Mouse (Mus musculus) ovary, postnatal 14 days (tissue): ENCODE data around the gene 4930516K23Rik.

ENCODE experiments used
- DNase-seq: peaks from one replicate; pipeline ENCODE4 v3.0.0; 2022; ENCODE audit warnings: low spot score

Gene 4930516K23Rik

DNA sequence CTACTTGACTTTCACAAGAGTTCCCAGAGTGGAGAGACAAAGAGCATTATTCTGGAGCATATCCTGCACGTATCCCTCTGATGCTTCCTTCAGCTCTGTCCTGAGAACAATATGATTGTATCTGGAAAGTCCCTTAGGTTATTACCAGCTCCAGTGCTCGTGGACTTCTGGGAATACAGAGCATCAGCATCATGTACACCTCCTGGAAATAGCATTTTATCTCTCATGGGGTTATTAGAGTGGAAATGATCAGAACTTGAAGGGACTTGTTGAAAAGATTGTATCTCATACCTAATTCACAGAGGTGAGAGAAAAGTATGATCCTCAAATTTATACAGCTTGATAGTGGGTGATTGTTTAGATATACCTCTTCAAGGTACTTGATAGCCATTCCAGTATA is at the start of gene 4930516K23Rik:
4930516K23Rik (minus strand) TSS at position 101 of the 400 bp plus-strand sequence.
- no peak for DNase-seq

DNA sequence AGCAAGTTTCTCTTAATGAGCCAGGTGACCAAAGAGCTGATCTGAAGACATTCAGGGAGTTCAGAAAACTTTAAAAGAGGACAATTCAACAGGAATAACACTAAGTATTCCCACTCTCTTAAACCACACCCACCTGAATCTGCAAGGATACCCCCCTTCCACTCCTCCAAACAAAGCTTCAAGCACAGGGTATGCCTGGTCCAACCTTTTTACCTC is 43.4 kb upstream of the 4930516K23Rik start, which contains the start of gene Olfr646:
Olfr646 (plus strand) TSS at position 117 of the 216 bp plus-strand sequence.
- no peak for DNase-seq

DNA sequence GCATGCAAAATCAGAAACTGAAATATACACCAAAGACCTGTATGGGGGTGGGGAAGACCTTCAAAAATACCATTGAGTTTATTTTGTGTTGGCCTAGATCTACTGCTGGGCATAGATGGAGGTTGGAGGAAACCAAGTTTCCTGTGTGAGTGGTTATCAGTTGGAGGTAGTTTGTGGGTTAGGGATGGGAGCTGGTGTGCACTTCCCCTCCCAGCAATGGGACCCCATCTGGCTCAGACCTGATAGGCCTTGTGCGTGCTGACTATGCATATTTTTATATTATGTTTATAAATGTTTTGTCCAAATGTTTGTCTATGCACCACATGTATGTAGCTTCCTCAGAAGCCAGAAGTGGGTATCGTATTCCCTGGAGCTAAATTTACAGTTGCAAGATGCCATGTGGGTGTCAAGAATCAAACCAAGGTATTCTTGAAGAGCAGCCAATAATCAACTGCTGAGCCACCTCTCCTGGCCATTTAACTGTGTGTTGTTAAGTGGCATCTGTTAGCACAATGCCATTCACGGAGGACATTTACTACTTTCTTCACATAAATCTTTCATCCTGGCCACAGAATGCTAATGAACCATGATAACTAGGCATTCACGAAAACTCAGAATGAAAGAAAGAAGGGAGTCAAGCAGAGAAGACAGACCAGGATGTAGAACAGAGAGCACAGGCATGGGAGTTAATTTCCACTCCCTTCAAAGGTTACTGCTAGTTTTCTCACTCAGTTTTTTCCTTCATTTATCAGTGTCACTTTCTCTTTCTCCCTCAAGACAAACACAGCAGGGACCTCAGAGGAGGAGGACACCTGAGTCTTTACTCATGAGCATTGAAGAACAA is 42.9 kb upstream of the 4930516K23Rik start:
- no peak for DNase-seq

DNA sequence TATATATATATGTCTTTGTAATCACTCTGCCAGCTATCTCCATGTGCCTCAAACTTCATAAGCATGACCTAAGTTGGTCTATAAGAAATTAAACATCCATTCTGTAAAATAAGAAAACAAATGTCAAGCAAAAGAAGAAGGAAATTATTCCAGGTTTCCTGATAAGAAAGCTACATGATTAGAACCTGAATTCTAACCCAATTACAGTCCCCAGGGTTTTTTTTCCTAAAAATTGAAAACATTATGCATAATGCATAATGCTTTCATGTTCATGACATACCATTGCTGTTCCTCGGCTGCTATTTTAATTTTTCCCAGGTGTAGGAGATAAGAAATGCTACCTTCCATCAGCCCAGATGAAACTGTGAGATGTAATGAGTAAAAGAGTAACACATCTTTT is 24.1 kb upstream of the 4930516K23Rik start, which contains the start of gene Olfr645:
Olfr645 (minus strand) TSS at position 101 of the 400 bp plus-strand sequence.
- no peak for DNase-seq

DNA sequence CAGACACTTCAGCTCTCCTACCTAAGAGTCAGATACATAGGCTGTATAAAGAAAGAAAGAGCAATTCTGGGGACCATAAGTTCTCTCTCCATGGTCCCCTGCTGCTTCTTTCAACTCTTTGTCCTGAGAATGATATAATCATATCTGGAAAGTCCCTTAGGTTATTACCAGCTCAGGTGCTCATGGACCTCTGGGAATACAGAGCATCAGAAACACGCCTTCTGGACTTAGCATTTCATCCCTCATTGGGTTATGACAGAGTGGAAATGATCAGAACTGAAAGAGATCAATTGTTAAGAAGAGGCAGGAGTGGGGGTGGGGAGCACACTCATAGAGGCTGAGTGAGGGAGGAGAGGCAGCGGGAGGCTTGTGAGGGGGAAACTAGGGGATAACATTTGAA is 10.5 kb upstream of the 4930516K23Rik start, which contains the start of gene Olfr644:
Olfr644 (minus strand) TSS at position 101 of the 400 bp plus-strand sequence.
- DNase-seq: no peak

DNA sequence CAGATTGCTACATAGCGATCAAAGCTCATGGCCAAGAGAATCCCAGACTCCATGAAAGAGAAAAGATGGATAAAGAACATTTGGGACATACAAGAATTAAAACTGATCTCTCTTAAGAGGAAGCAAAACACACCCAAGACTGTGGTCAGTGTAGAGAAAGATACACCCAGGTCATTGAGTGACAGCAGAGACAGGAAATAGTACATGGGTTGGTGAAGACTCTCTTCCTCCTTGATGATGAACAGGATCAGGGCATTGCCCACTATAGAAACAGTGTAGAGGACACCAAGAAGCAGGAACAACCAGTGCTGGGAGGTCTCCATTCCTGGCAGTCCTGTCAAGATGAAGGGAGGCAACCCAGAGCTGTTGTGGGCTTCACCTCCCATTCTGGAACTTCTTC is 2.0 kb downstream of the 4930516K23Rik start:
- DNase-seq: no peak

DNA sequence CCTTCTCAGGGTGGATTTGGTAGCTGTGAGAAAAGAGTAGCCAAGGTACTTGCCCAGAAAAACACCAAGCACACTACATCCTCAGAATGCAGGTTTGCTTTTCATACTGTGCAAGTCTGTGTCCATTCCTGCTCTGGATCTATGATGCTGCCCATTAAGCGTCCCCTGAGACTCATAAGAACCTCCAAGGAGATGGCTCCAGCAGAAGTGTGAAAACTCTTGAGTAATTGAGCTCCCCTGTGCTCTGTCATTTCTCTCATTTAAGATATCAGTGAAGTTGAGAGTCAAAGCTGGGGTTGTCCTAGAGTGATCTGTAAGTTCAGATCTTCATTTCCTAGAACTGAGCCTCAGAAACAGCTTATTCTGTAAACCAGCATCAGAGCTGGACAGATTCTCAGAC is 8.7 kb downstream of the 4930516K23Rik start, which contains the start of gene Olfr642:
Olfr642 (minus strand) TSS at position 101 of the 400 bp plus-strand sequence.
- DNase-seq: no peak

DNA sequence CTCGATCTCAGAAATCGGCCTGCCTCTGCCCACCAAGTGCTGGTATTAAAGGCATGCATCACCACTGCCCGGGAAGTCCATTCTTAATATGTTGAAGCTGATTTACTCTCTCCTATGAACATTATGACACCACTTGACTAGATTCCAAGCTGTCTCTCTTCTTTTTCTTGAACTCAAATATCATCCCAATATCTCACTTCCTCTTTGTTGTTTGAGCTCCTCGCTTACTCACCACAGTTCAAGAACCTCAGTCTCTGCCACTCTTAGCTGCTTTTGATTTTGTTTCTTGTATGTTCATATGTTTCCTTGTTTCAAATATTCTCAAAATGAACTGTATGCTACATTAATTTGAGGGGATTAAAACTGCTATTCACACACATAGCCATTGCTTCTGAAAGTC is 10.5 kb downstream of the 4930516K23Rik start:
- DNase-seq: no peak

DNA sequence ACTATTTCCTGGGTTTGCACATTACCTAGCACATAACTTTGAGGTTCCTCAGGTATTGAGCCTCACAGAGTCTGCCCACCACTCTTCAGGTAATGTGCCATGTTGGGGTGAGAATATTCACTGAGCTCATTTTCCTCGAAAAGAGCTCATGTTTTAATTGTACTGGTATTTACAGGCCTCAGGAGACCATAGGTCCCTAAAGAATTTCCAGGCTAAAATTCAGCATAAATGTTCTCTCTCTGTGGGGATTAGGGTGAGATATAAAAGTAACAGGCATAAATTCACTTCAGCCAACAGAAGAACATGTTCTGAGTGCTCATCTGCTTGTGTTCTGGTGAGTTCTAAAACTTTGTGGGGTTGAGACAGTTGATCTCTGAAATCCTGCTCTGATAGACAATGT is 26.1 kb downstream of the 4930516K23Rik start, which contains the start of gene Olfr641:
Olfr641 (plus strand) TSS at position 301 of the 400 bp plus-strand sequence.
- DNase-seq: no peak

DNA sequence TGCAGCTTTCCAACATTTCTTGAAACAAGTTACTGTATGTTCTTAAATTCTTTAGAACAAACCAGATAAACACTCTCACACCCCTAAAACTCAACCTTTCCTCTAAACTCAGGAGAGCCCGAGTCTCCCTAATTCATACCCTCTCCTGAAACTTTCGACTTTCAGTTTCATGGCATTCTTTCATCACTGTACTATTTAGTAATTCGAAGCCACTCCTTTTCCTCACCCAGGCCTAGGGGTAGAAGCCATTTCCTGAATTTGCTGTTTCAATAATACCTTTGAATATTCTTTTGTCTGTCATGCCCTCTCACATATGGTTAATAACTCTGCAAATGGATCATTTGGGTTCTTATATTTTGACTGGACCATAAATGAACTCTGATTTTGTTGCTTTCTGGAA is 34.3 kb downstream of the 4930516K23Rik start:
- DNase-seq: no peak

DNA sequence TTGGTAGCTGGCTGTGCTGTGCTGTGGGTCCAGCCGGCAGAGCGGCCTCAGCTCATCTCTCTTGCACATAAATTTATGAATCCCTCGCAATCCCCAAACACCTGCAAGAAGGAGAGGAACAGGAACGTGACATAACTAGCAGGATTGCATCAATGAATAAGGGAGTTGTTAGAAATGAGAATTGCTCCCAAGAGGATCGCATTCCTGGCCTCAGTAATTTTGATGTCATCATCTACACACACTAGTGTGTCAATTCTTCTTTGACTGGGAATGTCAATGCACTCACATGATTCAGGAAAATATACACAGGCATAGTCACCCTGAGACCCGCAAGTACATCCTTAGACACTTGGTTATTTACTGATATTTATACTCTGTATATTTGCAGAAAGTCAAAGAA is 35.8 kb downstream of the 4930516K23Rik start, which contains the start of gene Olfr640:
Olfr640 (minus strand) TSS at position 101 of the 400 bp plus-strand sequence.
- DNase-seq: no peak

DNA sequence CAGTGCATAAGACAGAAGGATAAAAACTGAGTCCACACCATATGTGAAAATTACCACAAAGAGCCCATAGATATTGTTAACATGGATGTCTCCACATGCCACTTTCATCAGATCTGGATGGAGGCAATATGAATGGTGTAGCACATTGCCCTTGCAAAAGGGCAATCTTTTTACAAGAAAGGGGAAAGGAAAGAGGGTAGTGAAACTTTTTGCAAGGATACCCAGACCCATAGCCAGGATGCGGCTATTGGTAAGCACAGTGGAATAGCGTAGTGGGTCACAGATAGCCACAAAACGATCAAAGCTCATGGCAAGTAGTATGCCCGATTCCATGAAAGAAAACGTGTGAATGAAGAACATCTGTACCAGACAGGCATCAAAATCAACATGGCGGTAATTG is 39.6 kb downstream of the 4930516K23Rik start:
- DNase-seq: no peak

DNA sequence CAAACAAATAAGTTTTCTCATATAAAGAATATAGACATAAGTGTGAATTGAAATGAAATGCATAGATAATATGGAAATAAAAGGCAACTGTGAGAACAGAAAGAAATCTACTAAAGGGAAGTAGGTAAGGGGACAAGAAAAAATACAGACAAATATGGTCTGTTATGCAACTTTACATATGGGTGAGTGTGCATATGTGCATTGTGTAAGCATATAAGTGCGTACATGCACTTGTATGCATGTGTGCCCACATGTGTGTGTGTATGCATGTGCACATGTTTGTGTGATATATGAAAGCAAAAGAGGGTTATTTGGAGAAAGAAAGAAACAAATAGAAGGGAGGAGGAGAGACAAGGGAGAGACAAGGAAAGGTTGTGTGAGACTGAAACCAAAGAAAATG is 42.3 kb downstream of the 4930516K23Rik start:
- DNase-seq: no peak

DNA sequence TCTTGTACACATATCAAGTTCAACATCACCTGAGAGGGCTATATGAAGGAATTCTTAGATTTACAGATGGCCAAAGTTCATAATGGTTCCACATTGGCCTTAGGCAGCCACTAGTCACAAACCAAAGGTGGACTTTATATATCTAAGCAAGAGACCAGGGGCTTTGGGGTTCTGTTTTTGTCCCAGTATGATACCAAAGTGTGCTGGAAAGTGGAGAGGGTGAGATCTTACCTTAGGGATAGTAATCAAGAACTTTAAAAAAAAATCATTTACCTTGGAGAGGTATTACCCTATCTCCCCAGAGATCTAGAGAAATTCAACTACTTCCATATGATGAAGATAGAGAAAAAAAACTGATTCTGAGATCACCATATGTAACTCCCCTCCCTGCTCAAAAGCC is 44.0 kb downstream of the 4930516K23Rik start, which contains the start of gene Olfr639:
Olfr639 (minus strand) TSS at position 101 of the 400 bp plus-strand sequence.
- DNase-seq: no peak
